Mouse (Mus musculus): ENCODE measurements around the gene Nav2.

DNA sequence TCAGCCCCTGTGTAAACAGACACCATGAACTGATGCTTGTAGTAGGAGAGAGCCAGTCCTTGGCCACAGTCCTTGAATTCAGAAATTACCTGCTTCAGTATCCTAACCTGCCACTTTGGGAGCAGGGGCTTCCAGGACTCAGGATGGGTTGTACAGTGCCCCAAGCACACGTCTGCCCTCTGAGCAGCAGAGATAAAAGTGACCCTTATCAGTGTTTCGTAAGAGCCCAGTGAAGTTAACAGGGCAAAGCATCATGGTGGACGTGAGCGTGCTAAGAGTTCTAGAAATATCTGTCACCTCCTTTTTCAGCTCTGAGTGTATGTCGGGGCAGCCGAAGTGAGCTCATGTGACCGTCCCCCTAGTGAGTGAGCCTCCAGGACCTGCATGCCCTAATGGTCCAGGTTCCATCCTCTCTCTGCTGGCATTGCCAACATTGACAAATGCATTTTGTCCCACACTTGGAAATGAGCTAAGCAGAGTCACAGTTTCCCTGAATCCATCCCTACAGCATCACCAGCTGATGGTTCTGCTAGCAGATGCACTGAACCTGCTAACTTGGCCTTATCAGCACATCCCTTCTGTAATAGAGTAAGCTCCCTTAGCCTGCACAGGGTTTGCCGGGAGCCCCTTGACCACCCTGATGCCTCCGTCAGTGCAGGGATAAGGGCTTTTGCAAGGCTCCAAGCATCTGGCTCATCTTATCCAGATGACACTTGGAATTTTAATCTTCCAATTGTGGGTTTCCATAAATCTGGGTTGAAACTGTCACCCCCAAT is 418.6 kb downstream of the Nav2 start:
- TF ChIP-seq POLR2A (IDR thresholded peaks at IDR 0.05; ENCODE audit: insufficient read length, low read depth) (no peak), TCF12 (IDR thresholded peaks at IDR 0.05; ENCODE audit: insufficient read depth, poor library complexity, severe bottlenecking) (no peak), CEBPB (IDR thresholded peaks at IDR 0.05; ENCODE audit: insufficient read depth, poor library complexity, severe bottlenecking) (no peak), E2F4 (IDR thresholded peaks at IDR 0.05; ENCODE audit: insufficient read depth) (no peak), MYOG (IDR thresholded peaks at IDR 0.05; ENCODE audit: control insufficient read depth in 1 of 3, insufficient read depth in 1 of 3, insufficient read length in 2 of 3, low read depth in 2 of 3) (no peak), POLR2AphosphoS2 (IDR thresholded peaks at IDR 0.05; ENCODE audit: insufficient read length, low read depth) (no peak), USF1 (IDR thresholded peaks at IDR 0.05; ENCODE audit: low read depth) (no peak), MAX (IDR thresholded peaks at IDR 0.05; ENCODE audit: low read depth) (no peak), SRF (IDR thresholded peaks at IDR 0.05; ENCODE audit: control insufficient read depth, insufficient read length, low read depth) (no peak), MYOD1 (IDR thresholded peaks at IDR 0.05; ENCODE audit: control insufficient read depth in 1 of 3, insufficient read length in 2 of 3, low read depth in 2 of 3) (no peak), TCF3 (IDR thresholded peaks at IDR 0.05; ENCODE audit: insufficient read length, low read depth) (no peak)
